Comparison of ENCODE assay signal across 20 mouse cellular contexts in genomic region chr10:122728172-122728571, GRCm38 (mm10).
"Had no signal": no experiment of that assay in that cellular context is flagged by ENCODE, and none has a peak within 500 bp of the region (broad histone marks: within the 10 kb centered on the region; RNA-seq: fewer than 3 reads in every experiment).

No protein-coding gene starts in this region.

- DNase-seq: kidney, postnatal 10 days; kidney, postnatal 36 days; layer of hippocampus, postnatal 36 days; left cerebral cortex, postnatal 4 days; liver, postnatal 0 days; lung, embryonic 14.5 days; lung, postnatal 10 days; lung, postnatal 36 days; thymus, adult 18-20 months; thymus, postnatal 36 days had no signal

- H3K36me3 ChIP-seq: kidney, embryonic 15.5 days; limb, embryonic 12.5 days; limb, embryonic 15.5 days; midbrain, embryonic 10.5 days; midbrain, embryonic 13.5 days had no signal

- H3K4me1 ChIP-seq: kidney, embryonic 15.5 days; limb, embryonic 12.5 days; limb, embryonic 15.5 days; midbrain, embryonic 10.5 days; midbrain, embryonic 13.5 days had no signal

- H3K9ac ChIP-seq: kidney, embryonic 15.5 days; limb, embryonic 12.5 days; limb, embryonic 15.5 days; liver, embryonic 14.5 days; liver, postnatal 0 days; lung, embryonic 14.5 days; midbrain, embryonic 13.5 days had no signal

- H3K4me3 ChIP-seq: kidney, embryonic 15.5 days; limb, embryonic 12.5 days; limb, embryonic 15.5 days; megakaryocyte, embryonic 14.5 days; midbrain, embryonic 10.5 days; midbrain, embryonic 13.5 days; myocyte had no signal

- H3K27me3 ChIP-seq: kidney, embryonic 15.5 days; limb, embryonic 12.5 days; limb, embryonic 15.5 days; megakaryocyte, embryonic 14.5 days; midbrain, embryonic 13.5 days had no signal

- H3K4me2 ChIP-seq: kidney, embryonic 15.5 days; limb, embryonic 12.5 days; limb, embryonic 15.5 days; liver, embryonic 11.5 days; lung, embryonic 14.5 days; midbrain, embryonic 13.5 days had no signal

- H3K9me3 ChIP-seq: kidney, embryonic 15.5 days; limb, embryonic 12.5 days; limb, embryonic 15.5 days; midbrain, embryonic 10.5 days; midbrain, embryonic 13.5 days had no signal

- ATAC-seq: liver, postnatal 0 days; midbrain, embryonic 13.5 days; midbrain, embryonic 16.5 days had no signal

- H3K27ac ChIP-seq: kidney, embryonic 15.5 days; limb, embryonic 12.5 days; limb, embryonic 15.5 days; liver, embryonic 14.5 days; midbrain, embryonic 10.5 days; midbrain, embryonic 13.5 days had no signal
